Mouse (Mus musculus) spleen, postnatal 4 days (tissue): ENCODE results near the gene Myo1d.

ENCODE experiments used
- DNase-seq, 2 experiments: peaks; one replicate each; pipeline ENCODE4 v3.0.0; 2022; ENCODE audit warnings: low spot score in 2 of 2

Myo1d gene

DNA sequence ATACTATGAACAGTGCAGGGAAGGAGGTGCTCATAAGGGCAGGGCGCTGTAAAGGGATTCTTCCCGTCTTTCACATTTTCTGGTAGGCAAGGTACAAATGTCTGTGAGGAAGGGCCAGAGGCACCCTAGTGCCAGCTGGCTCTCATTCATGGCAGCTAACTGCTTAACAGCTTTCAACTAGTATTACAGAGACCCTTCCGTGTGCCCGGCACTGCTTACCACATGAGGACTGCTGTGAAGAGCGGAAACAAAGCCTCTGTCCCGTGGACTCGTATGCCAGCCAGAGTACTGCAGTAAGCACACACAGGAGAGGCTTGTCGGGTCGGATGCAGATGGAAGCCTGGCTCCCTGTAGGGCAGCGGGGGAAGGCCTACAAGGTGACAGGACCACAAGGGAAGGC, 229.6 kb downstream of the Myo1d start:
- DNase-seq: no peak

DNA sequence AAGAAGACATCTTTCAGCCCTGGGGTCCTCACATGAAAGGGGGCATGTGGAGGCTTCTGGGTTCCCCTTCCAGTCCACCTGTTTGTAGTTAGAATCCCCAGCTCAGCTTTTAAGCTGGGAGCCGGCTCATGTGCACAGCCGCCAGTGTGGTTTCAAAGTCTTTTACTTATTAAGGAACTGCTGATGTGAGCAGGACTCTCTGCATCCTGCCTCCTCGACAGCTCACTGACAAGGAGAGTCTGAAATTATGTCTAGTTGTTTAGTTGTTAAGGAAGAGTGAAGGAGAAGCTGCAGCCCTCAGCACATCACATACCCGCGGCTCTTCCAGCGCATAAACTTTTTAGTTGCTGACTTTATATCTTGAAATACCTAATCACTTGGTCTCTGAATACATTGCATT, 230.0 kb downstream of the Myo1d start:
- DNase-seq: no peak

DNA sequence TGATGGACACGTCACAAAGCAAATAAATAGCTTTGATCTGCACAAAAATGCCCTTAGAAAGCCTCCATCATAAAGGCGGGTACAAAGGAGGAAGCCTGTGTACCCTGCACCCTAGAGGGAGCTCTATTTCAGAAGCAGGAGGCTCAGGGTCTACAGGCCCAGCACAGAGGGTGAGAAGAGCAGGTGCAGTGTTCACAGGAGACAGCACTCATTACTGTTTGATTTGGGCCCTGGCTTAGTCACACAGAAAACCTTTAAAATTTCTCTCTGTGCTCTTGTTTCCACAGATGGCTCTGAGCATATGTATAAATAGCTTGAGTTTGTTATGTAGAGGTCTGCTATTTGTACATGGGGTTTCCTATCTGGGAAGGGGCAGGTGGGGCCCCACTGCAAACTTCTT, 233.6 kb downstream of the Myo1d start:
- DNase-seq: no peak

DNA sequence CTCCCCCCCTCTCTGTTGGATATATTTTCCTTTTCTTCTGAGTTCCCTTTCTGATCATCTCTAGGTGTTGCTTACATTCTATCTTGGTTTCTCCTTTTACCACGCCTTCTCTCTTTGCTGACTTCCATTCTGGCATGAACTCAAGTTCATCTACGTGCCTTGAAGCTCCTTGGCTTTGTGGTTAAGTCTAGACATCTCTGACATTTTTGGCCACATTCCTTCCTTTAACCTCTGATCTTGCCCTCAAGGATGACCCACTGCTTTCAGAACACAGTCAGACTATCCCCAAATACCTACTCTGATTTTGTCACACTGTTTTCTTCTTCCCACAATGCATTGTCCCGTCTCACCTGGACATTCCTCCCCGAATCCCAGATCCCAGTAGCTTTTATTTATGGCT, 240.8 kb downstream of the Myo1d start:
- no peak for DNase-seq

DNA sequence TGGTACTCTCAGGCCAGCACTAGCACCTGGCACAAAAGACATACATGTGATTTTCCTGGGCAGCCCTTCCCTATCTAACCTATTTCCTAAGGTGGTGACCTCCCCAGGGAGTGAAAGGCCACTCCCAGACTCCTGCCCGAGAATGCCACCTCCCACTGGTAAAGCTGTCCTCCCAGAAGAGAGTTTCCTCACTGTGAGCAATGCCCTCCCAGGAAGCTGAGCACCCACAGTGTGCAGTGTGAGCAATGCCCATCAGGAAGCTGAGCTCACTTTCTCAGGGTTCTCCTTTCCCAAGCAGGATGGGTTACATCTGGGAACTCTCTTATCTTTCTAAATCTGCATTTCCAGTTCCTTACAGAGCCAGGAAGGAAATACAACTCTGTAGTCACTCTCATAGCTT, 246.9 kb downstream of the Myo1d start:
- DNase-seq: no peak

DNA sequence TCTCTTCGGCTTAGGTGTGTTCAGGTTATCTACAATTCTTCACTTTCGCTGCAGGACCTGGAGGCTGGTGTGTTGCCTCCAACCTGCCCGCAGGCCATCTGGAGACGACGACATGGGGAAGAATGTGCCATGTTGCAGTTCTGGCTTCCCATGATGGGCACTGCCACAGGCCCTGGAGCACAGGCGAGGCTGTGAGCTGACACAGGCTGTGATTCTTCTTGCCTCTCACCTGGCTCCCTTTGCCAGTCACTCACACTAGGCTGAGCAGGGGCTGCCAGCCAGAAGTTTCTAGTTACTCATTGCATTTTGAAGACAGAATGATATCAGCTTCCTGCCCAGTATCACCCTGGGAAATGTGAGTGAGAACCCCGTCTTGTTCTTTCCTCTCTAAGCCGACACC, 250.7 kb downstream of the Myo1d start:
- DNase-seq: no peak

DNA sequence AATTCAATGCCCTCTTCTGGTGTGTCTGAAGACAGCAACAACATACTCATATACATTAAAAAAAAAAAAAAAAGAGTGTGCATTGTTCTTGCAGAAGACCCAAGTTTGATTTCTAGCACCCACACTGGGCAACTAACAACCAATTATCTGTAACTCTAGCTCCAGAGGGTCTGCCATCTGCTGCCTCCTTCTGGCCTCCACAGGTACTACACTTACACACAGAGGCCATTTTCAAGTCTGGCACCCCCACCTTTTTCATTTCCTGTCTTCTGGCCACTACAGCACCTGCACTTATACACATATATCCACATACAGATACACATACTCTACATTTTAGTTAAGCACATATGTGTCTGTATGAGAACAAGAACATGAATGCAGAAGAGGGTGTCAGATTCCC, 252.1 kb downstream of the Myo1d start:
- DNase-seq: no peak

DNA sequence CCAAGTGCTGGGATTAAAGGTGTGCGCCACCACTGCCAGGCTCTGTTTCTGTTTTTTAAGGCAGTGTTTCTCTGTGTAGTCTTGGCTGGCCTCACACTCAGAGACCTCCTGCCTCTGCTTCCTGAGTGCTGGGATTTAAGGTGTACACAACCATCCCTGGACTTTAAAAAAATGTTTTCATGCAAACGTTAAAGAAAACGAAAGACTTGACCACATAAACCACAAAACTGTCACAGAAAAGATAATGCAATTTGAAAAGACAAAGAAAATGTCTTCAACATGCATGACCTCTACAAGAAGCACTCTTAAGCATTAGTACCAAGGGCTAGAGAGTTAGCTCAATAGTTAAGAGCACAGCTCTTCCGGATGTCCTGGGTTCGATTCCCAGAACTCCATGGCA, 255.6 kb downstream of the Myo1d start:
- no peak for DNase-seq

DNA sequence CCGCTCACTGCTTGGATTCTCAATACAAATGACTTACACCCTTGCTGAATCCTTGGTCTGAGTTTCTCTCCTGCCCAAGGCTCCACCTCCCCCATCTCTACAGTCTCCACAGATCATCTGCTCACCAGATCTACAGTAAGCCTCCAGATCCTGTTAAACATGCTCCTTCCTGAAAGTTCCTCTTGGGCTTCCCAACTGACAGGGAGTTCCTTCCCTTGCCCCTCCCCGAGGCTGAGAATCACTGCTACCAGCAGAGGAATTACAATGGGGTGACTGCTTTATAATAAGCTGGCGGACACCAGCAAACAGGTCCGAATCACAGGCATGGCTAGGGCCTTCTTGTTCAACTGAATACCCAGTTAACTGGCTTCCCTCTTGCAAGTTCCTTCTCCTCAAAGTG, 256.4 kb downstream of the Myo1d start:
- no peak for DNase-seq

DNA sequence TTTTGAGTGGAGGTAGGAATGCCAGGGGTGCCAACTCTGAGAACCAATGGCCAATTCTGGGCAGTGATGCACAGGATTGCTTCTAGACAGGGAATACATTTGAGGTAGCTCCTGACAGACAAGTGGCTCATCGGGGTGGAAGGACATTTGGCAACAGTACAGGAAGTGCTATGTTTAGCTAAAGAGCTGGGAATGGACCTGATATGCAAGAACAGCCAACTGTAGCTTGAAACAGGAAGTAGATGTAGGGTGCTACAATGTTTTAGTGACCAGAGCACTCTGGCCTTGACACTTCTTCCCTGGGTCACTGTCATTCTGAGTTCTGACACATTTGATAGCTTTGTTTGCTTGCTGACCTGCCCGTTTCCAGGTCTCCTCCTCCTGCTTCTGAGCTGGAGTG, 257.0 kb downstream of the Myo1d start:
- no peak for DNase-seq

DNA sequence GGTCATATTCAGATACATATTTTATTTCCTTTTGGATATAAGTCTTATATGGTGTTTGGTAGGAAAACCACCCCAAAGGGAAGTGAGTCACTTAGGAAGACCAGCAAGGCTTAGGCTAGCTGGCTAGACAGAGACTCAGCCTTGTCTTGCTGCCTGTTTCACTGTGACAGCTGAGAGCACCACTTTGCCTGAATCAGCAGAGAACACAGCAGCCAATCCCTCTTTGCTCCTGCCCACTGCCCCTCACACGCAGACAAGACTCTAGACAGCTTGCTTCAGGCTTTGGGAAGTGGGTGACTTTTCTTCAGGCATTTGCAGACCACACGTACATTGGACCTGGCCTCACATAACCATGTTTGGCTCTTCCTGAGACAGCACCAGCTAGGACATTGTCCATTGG, 258.7 kb downstream of the Myo1d start:
- no peak for DNase-seq

DNA sequence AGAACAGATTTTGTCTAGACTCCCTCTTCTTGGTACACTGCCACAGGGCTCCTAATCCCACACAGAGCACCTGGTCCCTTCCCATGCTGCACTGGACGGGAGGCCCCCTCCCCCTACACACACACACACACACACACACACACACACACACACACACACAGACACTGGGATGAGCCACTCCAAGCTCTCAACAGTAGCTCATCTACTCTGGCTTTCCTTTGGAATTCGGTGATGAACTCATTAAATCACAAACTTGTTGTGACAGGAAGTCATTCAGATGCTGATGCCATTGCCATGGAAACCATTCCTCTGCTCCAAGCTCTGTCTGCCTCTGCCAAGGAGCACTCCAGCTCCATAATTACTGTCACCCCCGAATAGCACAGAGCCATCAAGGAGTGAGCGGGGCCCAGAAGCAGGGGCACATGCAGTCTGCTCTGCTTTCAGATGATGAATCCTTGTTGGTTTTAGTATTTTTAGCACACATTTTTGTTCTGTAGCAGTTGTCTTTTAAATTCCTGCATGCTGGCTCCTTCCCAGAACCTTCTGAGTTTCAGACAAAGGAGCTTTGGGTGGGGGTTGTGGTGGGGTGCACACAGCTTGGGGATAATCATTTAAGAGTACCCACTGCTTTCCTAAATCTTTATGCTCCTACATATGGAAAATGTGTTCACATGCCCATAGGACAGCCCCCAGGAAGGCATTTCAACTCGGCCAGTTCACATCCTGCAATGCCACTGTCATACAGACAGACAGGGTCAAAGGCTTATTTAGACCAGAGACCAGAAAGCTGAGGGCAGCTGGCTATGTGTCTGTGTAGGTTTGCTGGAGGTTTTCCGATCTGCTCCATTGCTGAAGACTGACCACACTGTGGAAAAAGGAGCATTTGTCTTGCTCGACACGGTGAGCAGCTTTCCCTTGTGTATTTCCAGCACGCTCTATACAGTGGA, 261.1 kb downstream of the Myo1d start:
- no peak for DNase-seq

DNA sequence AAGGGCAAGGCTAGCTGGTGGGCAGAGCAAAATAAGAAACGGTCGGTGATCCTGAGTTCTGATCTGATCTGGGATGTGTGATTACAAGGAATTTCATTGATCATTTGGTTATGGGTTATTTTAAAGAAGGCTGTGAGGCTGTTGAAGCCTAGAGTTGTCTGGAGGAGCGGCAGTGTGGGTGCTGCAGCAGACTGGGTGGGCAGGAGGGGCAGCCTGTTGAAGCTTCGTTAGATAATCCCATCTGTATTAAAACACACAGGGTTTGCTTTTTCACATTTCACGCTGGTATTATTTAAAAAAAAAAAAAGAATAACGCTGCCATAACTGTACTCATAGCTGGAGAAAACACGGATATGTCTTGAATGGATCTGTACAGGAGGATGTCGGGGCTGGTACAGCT, 263.9 kb downstream of the Myo1d start:
- DNase-seq: no peak

DNA sequence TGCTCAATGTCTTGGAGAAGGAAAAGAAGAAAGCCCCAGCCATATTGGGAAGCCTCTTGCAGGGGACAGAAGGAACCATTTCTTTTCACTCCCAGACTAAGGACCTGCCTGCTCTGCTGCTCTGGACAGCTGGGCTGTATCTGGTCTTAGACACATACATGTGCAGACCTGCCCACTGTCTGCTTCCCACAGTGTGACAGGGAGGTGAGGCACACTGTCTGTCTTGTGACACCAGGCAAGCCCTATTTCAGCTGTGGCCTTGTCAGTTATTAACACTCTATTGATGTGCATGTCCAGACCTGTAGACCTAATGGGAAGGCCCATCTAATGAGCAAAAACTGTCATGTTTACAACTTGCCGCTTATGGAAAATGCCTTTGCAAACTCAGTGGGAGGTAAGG, 264.5 kb downstream of the Myo1d start:
- no peak for DNase-seq

DNA sequence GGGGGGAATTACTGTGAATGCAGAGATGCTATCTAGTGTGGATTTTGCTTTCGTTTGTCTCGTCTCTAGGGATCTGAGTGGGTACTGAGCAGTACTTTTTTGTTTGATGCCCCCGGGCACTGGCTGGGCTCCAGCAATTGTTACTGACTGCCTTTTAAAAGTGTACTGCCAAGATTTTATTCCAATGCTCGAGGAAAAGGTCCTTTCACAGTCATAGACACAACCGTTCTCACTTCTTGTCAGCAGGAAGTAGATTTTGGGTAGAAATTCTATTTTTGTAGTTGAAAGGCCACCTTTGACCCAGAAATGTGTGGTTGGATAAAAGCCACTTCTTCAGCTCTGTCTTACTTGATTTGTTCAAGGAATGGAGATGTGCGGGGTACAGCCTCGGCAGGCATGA, 266.0 kb downstream of the Myo1d start:
- DNase-seq: no peak

DNA sequence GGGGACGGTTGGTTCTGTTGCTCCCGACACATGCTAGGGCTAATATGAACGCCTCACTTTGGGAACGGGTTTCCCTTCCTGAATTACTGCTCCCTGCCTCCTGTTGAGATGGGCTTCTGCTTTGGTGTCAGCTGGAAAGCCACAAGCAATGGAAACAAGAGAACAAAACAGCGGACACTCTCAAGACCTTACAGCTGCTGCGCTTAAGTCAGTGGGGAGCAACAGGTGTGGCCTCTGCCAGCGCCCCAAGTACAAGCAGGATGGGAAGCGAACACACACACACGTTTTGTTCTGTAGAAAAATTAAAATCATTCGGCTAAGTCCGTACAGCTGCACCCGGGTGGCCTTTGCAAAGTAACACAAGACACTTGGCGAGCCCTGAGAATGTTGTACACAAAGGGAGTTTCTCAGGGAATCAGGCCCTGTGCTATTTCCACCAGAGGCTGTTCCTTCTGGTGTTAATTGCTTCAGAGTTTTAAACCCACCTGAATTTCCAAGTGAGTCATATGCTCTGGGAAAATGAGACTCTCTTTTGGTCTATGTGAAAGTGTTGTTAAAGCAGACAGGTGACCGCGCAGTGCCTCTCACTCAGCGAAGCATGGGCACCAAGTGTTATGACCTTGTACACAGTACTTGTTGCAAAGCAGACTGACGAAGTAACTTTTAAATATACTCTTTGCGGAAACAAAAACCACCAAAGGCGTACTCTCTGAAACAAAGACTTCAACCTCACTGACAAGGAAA, 267.3 kb downstream of the Myo1d start:
- DNase-seq: no peak

DNA sequence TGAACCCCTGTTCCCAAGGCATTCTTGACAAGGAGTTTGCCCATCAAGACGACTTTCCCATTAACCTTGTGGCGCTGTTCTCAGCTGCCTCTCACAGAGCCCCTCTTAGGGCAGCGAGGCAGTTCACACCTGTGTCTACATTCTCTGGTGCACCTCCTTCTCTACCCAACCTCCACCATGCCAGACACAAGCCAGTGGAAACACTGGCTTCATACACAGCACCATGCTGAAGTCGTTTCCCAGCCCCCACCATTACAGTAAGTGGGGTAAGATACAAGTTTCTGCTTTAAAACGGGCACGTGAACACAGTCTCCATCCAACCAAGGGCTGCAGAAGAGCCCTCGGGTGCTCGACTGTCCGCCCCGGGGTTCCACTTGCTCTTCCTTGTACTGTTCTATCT, 269.7 kb downstream of the Myo1d start:
- DNase-seq: no peak

DNA sequence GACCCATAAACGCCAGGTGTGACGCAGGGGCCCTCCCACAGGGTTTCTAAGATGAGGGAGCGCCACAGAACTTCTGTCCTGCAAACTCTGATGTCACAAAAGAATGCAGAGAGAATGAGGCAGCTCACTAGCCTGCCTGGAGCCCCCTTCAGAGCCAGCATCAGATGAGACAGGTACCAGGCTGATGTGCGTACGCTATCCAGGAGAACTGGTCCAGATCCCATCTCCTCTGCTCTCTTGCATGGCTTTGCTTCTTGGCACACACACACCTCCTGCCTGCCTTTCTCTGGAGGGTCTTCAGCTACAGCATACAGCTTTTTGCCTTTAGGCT, 270.7 kb downstream of the Myo1d start:
- no peak for DNase-seq

DNA sequence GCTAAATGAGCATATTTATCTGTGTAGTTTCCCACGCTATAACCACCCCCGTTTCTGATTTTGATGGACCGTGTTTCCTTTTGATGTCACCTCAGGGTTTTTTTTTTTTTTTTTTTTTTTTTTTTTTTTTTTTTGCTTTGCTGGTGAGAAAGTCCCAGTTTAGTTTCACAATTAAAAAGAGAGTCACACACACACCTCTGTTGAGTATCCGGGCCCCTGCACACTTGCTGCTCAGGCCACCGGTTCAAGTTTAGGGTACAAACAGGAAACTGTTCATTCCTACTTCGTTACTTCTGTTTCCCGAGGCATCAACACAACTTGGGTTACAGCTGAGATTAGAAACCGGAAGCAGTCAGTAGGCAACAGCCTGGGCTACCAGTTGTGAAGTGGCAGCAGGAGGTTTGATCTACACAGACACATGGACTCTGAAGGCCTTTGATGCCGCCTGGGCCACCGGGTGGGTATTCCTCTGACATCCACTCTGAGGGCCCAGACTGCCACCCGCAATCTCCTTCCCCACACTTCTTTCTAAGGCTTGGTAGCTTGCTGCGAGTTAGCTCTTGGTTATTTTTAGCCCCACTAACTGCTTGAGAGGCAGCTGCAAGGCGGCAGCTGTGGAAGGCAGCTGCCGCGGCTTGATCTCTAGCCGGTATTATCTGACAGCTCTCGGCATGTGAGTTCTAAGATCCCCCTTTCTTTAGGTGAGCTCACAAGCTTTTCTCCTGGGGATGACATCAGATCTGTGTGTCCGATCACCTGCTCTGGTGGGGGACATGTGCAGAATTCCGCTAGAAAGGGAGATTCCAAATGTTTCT, 271.3 kb downstream of the Myo1d start:
- peak in 1 of 2 experiments; percentile 45 for DNase-seq

DNA sequence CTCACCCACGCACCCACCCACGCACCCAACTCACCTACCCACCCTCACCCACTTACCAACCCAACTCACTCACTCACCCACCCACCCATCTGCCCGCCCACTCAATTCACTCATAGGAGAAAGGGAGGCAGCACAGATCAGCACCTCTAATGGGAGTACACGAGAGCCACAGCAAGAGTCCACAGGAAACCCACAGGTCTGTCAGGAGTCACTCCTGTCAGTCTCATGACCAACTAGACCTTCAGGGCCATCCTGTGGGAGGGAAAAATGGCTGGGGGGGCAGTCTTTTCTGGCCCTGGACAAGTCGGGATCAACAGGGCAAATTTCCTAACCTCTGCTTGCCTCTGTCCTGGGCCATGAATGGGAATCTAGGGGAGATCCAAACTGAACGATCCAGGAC, 272.0 kb downstream of the Myo1d start:
- DNase-seq: no peak

DNA sequence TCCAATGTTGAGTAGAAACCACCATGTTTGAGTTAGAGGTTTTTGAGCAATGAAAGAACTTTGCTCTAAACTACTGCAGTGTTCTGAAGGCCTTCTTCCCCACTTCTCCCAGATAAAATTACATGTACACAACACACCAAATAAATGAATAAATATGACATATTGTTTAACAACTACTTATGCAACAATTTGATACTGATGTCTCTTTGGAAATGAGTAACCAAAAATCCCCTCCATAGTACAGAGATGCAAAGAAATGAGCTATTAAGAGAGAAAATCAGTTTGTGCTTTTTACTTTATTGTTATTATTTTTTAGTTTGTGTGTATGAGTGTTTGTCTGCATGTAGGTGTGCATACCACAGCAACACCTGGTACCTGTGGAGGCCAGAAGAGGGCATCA, 273.3 kb downstream of the Myo1d start:
- DNase-seq: no peak

DNA sequence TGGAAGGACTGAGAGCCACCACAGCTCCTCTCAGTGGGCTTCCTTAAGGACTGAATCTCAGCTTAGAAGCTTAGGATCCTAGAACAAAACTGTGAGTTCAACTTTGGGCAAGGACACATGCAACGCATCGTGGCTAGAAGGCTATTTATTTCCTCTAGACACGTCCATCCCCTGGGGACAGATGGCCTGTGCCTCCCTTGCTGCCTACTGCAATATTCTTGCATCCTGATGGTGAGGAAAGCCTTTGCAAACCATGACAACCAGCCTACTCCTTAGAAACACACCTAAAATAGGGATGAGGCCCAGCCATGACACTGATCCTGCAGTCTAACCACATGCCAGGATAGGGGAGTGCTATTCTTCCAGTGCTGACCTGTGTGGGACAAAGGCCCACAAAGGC, 274.2 kb downstream of the Myo1d start:
- no peak for DNase-seq
